Comparison of ENCODE assay signal across 10 mouse cellular contexts in the genomic region with DNA sequence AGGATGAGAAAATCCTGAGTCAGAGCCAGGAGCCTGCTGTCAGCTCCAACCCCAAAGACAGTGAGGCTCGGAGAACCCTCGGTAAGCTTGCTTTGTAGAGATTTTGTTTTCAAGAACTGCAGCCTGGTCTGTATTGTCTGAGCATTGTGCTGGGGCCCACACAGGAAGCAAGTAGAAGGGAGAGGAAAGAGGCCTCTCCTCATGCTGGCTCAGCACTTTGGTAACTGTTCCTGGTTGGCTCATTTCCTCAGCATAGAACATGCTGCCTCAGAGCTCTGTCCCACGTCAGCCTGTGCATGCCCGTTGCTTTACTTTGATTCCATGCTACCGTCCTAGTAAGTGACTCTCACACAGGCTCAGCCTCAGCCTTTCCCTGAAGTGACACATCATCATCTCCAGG. TPM values are rescaled to one million over a fixed set of nuclear protein-coding genes. Genes with fewer than 3 reads are reported as not detected.
DNase-seq lines count a peak whose midpoint lies in the region; ATAC-seq and TF ChIP-seq lines count a peak whose summit lies in the region.
"Had no signal": no experiment of that assay in that cellular context is flagged by ENCODE, and none has a peak within 500 bp of the region (broad histone marks: within the 10 kb centered on the region; RNA-seq: fewer than 3 reads in every experiment).

No protein-coding gene starts in this region.

- H3K9me3 ChIP-seq in heart, embryonic 16.5 days (replicated peaks; ENCODE audit: control insufficient read depth, low read length): no peaks in the 10 kb centered on the region
- no peaks in the 10 kb centered on the region for H3K9me3 ChIP-seq in liver, embryonic 14.5 days (ENCODE audit: control insufficient read depth, low read length)
- H3K9me3 ChIP-seq in forebrain, embryonic 11.5 days (ENCODE audit: control insufficient read depth, low read length): no peaks in the 10 kb centered on the region
- H3K9me3 ChIP-seq: limb, embryonic 12.5 days had no signal

- peaks cover 5% of the 10 kb centered on the region; the same call in 1 of the 2 replicates for H3K4me1 ChIP-seq in heart, embryonic 16.5 days (ENCODE audit: control insufficient read depth, insufficient read depth, low read length)
- H3K4me1 ChIP-seq in liver, embryonic 14.5 days (replicated peaks; ENCODE audit: control insufficient read depth in 2 of 2, insufficient read depth in 2 of 2, low read length in 1 of 2): peaks cover 0 to 6% of the 10 kb centered on the region in 2 experiments; a peak in 2 of 4 replicates
- H3K4me1 ChIP-seq in forebrain, embryonic 11.5 days (replicated peaks; ENCODE audit: control insufficient read depth, insufficient read depth, low read length): no peaks in the 10 kb centered on the region
- H3K4me1 ChIP-seq: limb, embryonic 12.5 days had no signal

- no peak for TF ChIP-seq CTCF in liver, embryonic 14.5 days (IDR thresholded peaks at IDR 0.05; ENCODE audit: low read depth)

- H3K27ac ChIP-seq in heart, embryonic 16.5 days (ENCODE audit: low read length): peak overlapping the region; percentile 81
- no peak overlapping the region for H3K27ac ChIP-seq in liver, embryonic 14.5 days
- H3K27ac ChIP-seq in forebrain, embryonic 11.5 days (ENCODE audit: low read depth, low read length): no peak overlapping the region
- H3K27ac ChIP-seq: limb, embryonic 12.5 days had no signal

- no peak overlapping the region for H3K4me2 ChIP-seq in heart, embryonic 16.5 days (ENCODE audit: low read depth, low read length)
- H3K4me2 ChIP-seq in liver, embryonic 14.5 days (ENCODE audit: low read depth): no peak overlapping the region
- no peak overlapping the region for H3K4me2 ChIP-seq in forebrain, embryonic 11.5 days (ENCODE audit: low read depth, low read length, severe bottlenecking)
- H3K4me2 ChIP-seq: limb, embryonic 12.5 days had no signal

- peak; percentile 21 for DNase-seq in gastrocnemius, adult 18-20 months (ENCODE audit: low spot score)
- DNase-seq in gastrocnemius, postnatal 4 days (ENCODE audit: low spot score in 2 of 2): no peak
- no peak for DNase-seq in liver, embryonic 14.5 days (ENCODE audit: low read depth in 3 of 3, low spot score in 3 of 3)
- DNase-seq in forebrain, embryonic 11.5 days (ENCODE audit: low spot score): no peak
- DNase-seq in ovary, postnatal 10 days (ENCODE audit: low spot score): no peak
- DNase-seq in cerebellum, postnatal 36 days: no peak
- DNase-seq: cerebellum, postnatal 25 days had no signal

- peaks cover 50% of the 10 kb centered on the region for H3K36me3 ChIP-seq in heart, embryonic 16.5 days (ENCODE audit: control insufficient read depth, insufficient read depth)
- peaks cover 24% of the 10 kb centered on the region for H3K36me3 ChIP-seq in liver, embryonic 14.5 days (replicated peaks; ENCODE audit: control insufficient read depth, insufficient read depth, low read depth)
- H3K36me3 ChIP-seq in forebrain, embryonic 11.5 days (ENCODE audit: control insufficient read depth, insufficient read depth, low read length): peaks cover 7% of the 10 kb centered on the region

- WGBS in heart, embryonic 16.5 days: 64% methylated on average over 5 of the region's 5 CpGs
- WGBS in liver, embryonic 14.5 days (ENCODE audit: insufficient replicate concordance): 33% methylated on average over 5 of the region's 5 CpGs
- 92% methylated on average over 5 of the region's 5 CpGs for WGBS in forebrain, embryonic 11.5 days

- no peak overlapping the region for H3K9ac ChIP-seq in heart, embryonic 16.5 days (ENCODE audit: low read length)
- no peak overlapping the region for H3K9ac ChIP-seq in liver, embryonic 14.5 days (replicated peaks)
- no peak overlapping the region for H3K9ac ChIP-seq in forebrain, embryonic 11.5 days (ENCODE audit: low read length)
- H3K9ac ChIP-seq: limb, embryonic 12.5 days had no signal

- no peaks in the 10 kb centered on the region for H3K27me3 ChIP-seq in heart, embryonic 16.5 days (ENCODE audit: control insufficient read depth, insufficient read depth, low read length)
- H3K27me3 ChIP-seq in liver, embryonic 14.5 days (ENCODE audit: control insufficient read depth, insufficient read depth, low read length): no peaks in the 10 kb centered on the region
- H3K27me3 ChIP-seq in forebrain, embryonic 11.5 days (ENCODE audit: control insufficient read depth, insufficient read depth, low read length): no peaks in the 10 kb centered on the region
- H3K27me3 ChIP-seq: limb, embryonic 12.5 days had no signal

- no peak overlapping the region for H3K4me3 ChIP-seq in heart, embryonic 16.5 days (ENCODE audit: low read length)
- no peak overlapping the region for H3K4me3 ChIP-seq in liver, embryonic 14.5 days (ENCODE audit: insufficient read depth in 1 of 2, low read depth in 2 of 2, low read length in 2 of 2)
- H3K4me3 ChIP-seq in forebrain, embryonic 11.5 days (ENCODE audit: low read depth, low read length): no peak overlapping the region
- H3K4me3 ChIP-seq: limb, embryonic 12.5 days had no signal

- TF ChIP-seq EP300 in liver, embryonic 14.5 days (IDR thresholded peaks at IDR 0.05; ENCODE audit: low read depth): no peak

- ATAC-seq in CD4-positive, CD25-positive, alpha-beta regulatory T cell, adult 4 months: peak; percentile 94
- ATAC-seq in heart, embryonic 16.5 days (replicated peaks; ENCODE audit: extremely low read depth, insufficient read depth, low FRiP score): peak; percentile 75
- ATAC-seq in liver, embryonic 14.5 days (ENCODE audit: insufficient read depth): peak; percentile 33; the same call in 1 of the 2 replicates
- no peak for ATAC-seq in forebrain, embryonic 11.5 days (replicated peaks; ENCODE audit: low FRiP score)

RNA-seq across cellular contexts. Expression of gene Gpr107, which starts 19.9 kb away (rescaled TPM):
- total RNA-seq in gastrocnemius, adult 18-20 months (2021): 10 to 100 TPM; 21.7 to 23.4 TPM
- total RNA-seq in gastrocnemius, postnatal 4 days (2021): 10 to 100 TPM; 43.2 to 46.0 TPM
- 10 to 100 TPM; 56.6 to 60.7 TPM for polyA plus RNA-seq in CD4-positive, CD25-positive, alpha-beta regulatory T cell, adult 4 months (2017; shearing (Covaris generic))
- polyA plus RNA-seq in heart, embryonic 16.5 days (2015; fragmentation: Nextera tagmentation; extraction: Ambion mirVana): 29.9 and 31.6 TPM in 2 replicates
- 4.5 and 5.4 TPM in 2 replicates for polyA plus RNA-seq in liver, embryonic 14.5 days (2012; rRNA removed)
- polyA plus RNA-seq in liver, embryonic 14.5 days (2014; fragmentation: Nextera tagmentation; extraction: Ambion mirVana): 7.0 and 8.6 TPM in 2 replicates
- polyA plus RNA-seq in forebrain, embryonic 11.5 days (2014; fragmentation: Nextera tagmentation; extraction: Ambion mirVana): 30.7 and 32.2 TPM in 2 replicates

RNA-seq across cellular contexts. Expression of gene Fnbp1, which starts 30.2 kb away (rescaled TPM):
- total RNA-seq in gastrocnemius, adult 18-20 months (2021): 10 to 100 TPM in 1 of 2 experiments, 1 to 10 TPM in 1; 9.2 to 11.9 TPM
- 10 to 100 TPM; 33.8 to 37.3 TPM for total RNA-seq in gastrocnemius, postnatal 4 days (2021)
- polyA plus RNA-seq in CD4-positive, CD25-positive, alpha-beta regulatory T cell, adult 4 months (2017; shearing (Covaris generic)): 10 to 100 TPM; 78.2 to 90.0 TPM
- 20.3 and 23.7 TPM in 2 replicates for polyA plus RNA-seq in heart, embryonic 16.5 days (2015; fragmentation: Nextera tagmentation; extraction: Ambion mirVana)
- 4.8 and 6.4 TPM in 2 replicates for polyA plus RNA-seq in liver, embryonic 14.5 days (2012; rRNA removed)
- polyA plus RNA-seq in liver, embryonic 14.5 days (2014; fragmentation: Nextera tagmentation; extraction: Ambion mirVana): 3.9 and 4.3 TPM in 2 replicates
- 15.9 and 17.3 TPM in 2 replicates for polyA plus RNA-seq in forebrain, embryonic 11.5 days (2014; fragmentation: Nextera tagmentation; extraction: Ambion mirVana)
